Mouse (Mus musculus): ENCODE measurements at regions not wholly inside any gene's neighbourhood (a gene's known extent, or its start where the extent isn't known, plus 50 kb on each side); places are given as distances from the start of the nearest gene placed in this dataset.

GRCm38 (mm10) chr2:169357400-169357799 lies 230.1 kb downstream of the Gm11011 start:
- Histone ChIP-seq H3K36me3 (ENCODE audit: control insufficient read depth, insufficient read depth, low read length) (no peaks in the 10 kb centered on the region), H3K4me1 (ENCODE audit: control insufficient read depth, insufficient read depth, insufficient read length, low read length) (no peaks in the 10 kb centered on the region), H3K27me3 (ENCODE audit: control insufficient read depth, insufficient read depth, low read length) (no peaks in the 10 kb centered on the region), H3K27ac (ENCODE audit: insufficient read depth, low read depth, low read length) (no peak overlapping the region), H3K4me3 (ENCODE audit: low read depth, low read length) (no peak overlapping the region)
- no peak for TF ChIP-seq CTCF (IDR thresholded peaks at IDR 0.05; ENCODE audit: extremely low read depth, insufficient read length, insufficient replicate concordance, low read depth, low read length)
- no peak for TF ChIP-seq POLR2A (IDR thresholded peaks at IDR 0.05; ENCODE audit: low read depth, low read length)
- WGBS = 73% methylated on average over 10 of the region's 10 CpGs

- no peaks in the 10 kb centered on the region for H3K4me1 ChIP-seq (ENCODE audit: control insufficient read depth, insufficient read depth, insufficient read length, low read length)
- H3K36me3 ChIP-seq (ENCODE audit: control insufficient read depth, insufficient read depth, low read length) = no peaks in the 10 kb centered on the region
- H3K27me3 ChIP-seq (ENCODE audit: control insufficient read depth, insufficient read depth, low read length) = no peaks in the 10 kb centered on the region
- TF ChIP-seq POLR2A (IDR thresholded peaks at IDR 0.05; ENCODE audit: low read depth, low read length) (no peak), CTCF (IDR thresholded peaks at IDR 0.05; ENCODE audit: extremely low read depth, insufficient read length, insufficient replicate concordance, low read depth, low read length) (no peak)
- H3K27ac ChIP-seq (ENCODE audit: insufficient read depth, low read depth, low read length) = no peak overlapping the region
- 57% methylated on average over 7 of the region's 7 CpGs for WGBS
- H3K4me3 ChIP-seq (ENCODE audit: low read depth, low read length) = no peak overlapping the region
These were observed 236.0 kb downstream of the Gm11011 start for GRCm38 (mm10) chr2:169351547-169351946.

GRCm38 (mm10) chr2:169346107-169346506 lies 241.4 kb downstream of the Gm11011 start:
- H3K27me3 ChIP-seq (ENCODE audit: control insufficient read depth, insufficient read depth, low read length) = no peaks in the 10 kb centered on the region
- H3K4me3 ChIP-seq (ENCODE audit: low read depth, low read length) = no peak overlapping the region
- H3K27ac ChIP-seq (ENCODE audit: insufficient read depth, low read depth, low read length) = no peak overlapping the region
- H3K4me1 ChIP-seq (ENCODE audit: control insufficient read depth, insufficient read depth, insufficient read length, low read length) = no peaks in the 10 kb centered on the region
- H3K36me3 ChIP-seq (ENCODE audit: control insufficient read depth, insufficient read depth, low read length) = no peaks in the 10 kb centered on the region
- WGBS = 67% methylated on average over 10 of the region's 10 CpGs
- TF ChIP-seq CTCF (IDR thresholded peaks at IDR 0.05; ENCODE audit: extremely low read depth, insufficient read length, insufficient replicate concordance, low read depth, low read length) (no peak), POLR2A (IDR thresholded peaks at IDR 0.05; ENCODE audit: low read depth, low read length) (no peak)

GRCm38 (mm10) chr2:169319521-169319920 lies 268.0 kb downstream of the Gm11011 start:
- Histone ChIP-seq H3K4me1 (ENCODE audit: control insufficient read depth, insufficient read depth, insufficient read length, low read length) (no peaks in the 10 kb centered on the region), H3K4me3 (ENCODE audit: low read depth, low read length) (no peak overlapping the region), H3K27me3 (ENCODE audit: control insufficient read depth, insufficient read depth, low read length) (no peaks in the 10 kb centered on the region), H3K27ac (ENCODE audit: insufficient read depth, low read depth, low read length) (no peak overlapping the region), H3K36me3 (ENCODE audit: control insufficient read depth, insufficient read depth, low read length) (no peaks in the 10 kb centered on the region)
- TF ChIP-seq POLR2A (IDR thresholded peaks at IDR 0.05; ENCODE audit: low read depth, low read length) (no peak), CTCF (IDR thresholded peaks at IDR 0.05; ENCODE audit: extremely low read depth, insufficient read length, insufficient replicate concordance, low read depth, low read length) (no peak)
- WGBS = 82% methylated on average over 5 of the region's 5 CpGs

GRCm38 (mm10) chr2:169314396-169314930 lies 273.1 kb downstream of the Gm11011 start:
- WGBS = 51% methylated on average over 2 of the region's 2 CpGs
- Histone ChIP-seq H3K4me1 (ENCODE audit: control insufficient read depth, insufficient read depth, insufficient read length, low read length) (no peaks in the 10 kb centered on the region), H3K27ac (ENCODE audit: insufficient read depth, low read depth, low read length) (no peak overlapping the region), H3K27me3 (ENCODE audit: control insufficient read depth, insufficient read depth, low read length) (no peaks in the 10 kb centered on the region), H3K36me3 (ENCODE audit: control insufficient read depth, insufficient read depth, low read length) (no peaks in the 10 kb centered on the region), H3K4me3 (ENCODE audit: low read depth, low read length) (no peak overlapping the region)
- TF ChIP-seq POLR2A (IDR thresholded peaks at IDR 0.05; ENCODE audit: low read depth, low read length) (no peak), CTCF (IDR thresholded peaks at IDR 0.05; ENCODE audit: extremely low read depth, insufficient read length, insufficient replicate concordance, low read depth, low read length) (no peak)

- WGBS = 66% methylated on average over 12 of the region's 12 CpGs
- TF ChIP-seq POLR2A (IDR thresholded peaks at IDR 0.05; ENCODE audit: low read depth, low read length) (no peak), CTCF (IDR thresholded peaks at IDR 0.05; ENCODE audit: extremely low read depth, insufficient read length, insufficient replicate concordance, low read depth, low read length) (no peak)
These were observed 275.7 kb downstream of the Gm11011 start for GRCm38 (mm10) chr2:169311821-169312220.

GRCm38 (mm10) chr2:169311356-169311755 lies 276.2 kb downstream of the Gm11011 start:
- Histone ChIP-seq H3K36me3 (ENCODE audit: control insufficient read depth, insufficient read depth, low read length) (no peaks in the 10 kb centered on the region), H3K27ac (ENCODE audit: insufficient read depth, low read depth, low read length) (no peak overlapping the region), H3K27me3 (ENCODE audit: control insufficient read depth, insufficient read depth, low read length) (no peaks in the 10 kb centered on the region), H3K4me3 (ENCODE audit: low read depth, low read length) (no peak overlapping the region), H3K4me1 (ENCODE audit: control insufficient read depth, insufficient read depth, insufficient read length, low read length) (no peaks in the 10 kb centered on the region)
- TF ChIP-seq CTCF (IDR thresholded peaks at IDR 0.05; ENCODE audit: extremely low read depth, insufficient read length, insufficient replicate concordance, low read depth, low read length) = no peak
- no peak for TF ChIP-seq POLR2A (IDR thresholded peaks at IDR 0.05; ENCODE audit: low read depth, low read length)
- 54% methylated on average over 4 of the region's 4 CpGs for WGBS

More at GRCm38 (mm10) chr2:169311821-169312220, 275.7 kb downstream of the Gm11011 start:
- H3K4me1 ChIP-seq (ENCODE audit: control insufficient read depth, insufficient read depth, insufficient read length, low read length) = no peaks in the 10 kb centered on the region
- no peaks in the 10 kb centered on the region for H3K27me3 ChIP-seq (ENCODE audit: control insufficient read depth, insufficient read depth, low read length)
- no peak overlapping the region for H3K27ac ChIP-seq (ENCODE audit: insufficient read depth, low read depth, low read length)
- no peaks in the 10 kb centered on the region for H3K36me3 ChIP-seq (ENCODE audit: control insufficient read depth, insufficient read depth, low read length)
- H3K4me3 ChIP-seq (ENCODE audit: low read depth, low read length) = no peak overlapping the region

Measured in small intestine, adult 2 months (tissue).